Mouse (Mus musculus) spleen, postnatal 36 days (tissue): ENCODE data around the gene Epx.
"Not testable (repeated sequence)": the region's sequence is repeated elsewhere in the genome, so short reads cannot be mapped to it uniquely, and the experiment has no call there.

Source experiments
- DNase-seq, 2 experiments: peaks; one replicate each; pipeline ENCODE4 v3.0.0; 2022; ENCODE audit warnings: low spot score in 2 of 2, mixed read lengths in 1 of 2

Gene Epx

DNA sequence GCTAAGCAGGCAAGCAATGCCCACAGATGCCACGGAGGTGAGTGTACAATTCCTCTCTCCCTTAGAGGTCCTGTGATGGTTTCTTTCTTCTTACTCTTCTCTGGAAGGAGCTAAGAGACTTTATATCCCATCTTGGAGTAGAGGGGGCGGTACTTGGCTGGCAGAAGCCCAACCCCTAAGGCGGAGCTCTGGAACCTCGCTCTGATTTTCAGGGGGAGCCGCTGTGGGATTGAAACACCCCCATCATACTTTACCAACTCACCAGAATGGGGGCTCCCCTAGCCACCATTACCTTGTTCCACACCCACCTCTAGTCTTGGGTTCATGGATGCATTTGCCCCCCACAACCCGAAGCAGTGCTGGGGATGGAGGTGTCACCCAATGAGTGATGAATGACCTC, at the start of gene Epx:
Gene Epx (minus strand): TSS at position 101 of the 400 bp plus-strand sequence.
- DNase-seq: no peak

- no peak for DNase-seq
These were observed 45.6 kb upstream of the Epx start, which contains the start of gene Olfr464 for GRCm38 (mm10) chr11:87920966-87921365. Gene Olfr464 (minus strand): TSS chr11:87920967.

GRCm38 (mm10) chr11:87920301-87920700, 45.0 kb upstream of the Epx start:
- DNase-seq: no peak

GRCm38 (mm10) chr11:87916005-87916404, 40.7 kb upstream of the Epx start:
- no peak for DNase-seq

- no peak for DNase-seq
These were observed 29.0 kb upstream of the Epx start for GRCm38 (mm10) chr11:87904331-87904730.

DNA sequence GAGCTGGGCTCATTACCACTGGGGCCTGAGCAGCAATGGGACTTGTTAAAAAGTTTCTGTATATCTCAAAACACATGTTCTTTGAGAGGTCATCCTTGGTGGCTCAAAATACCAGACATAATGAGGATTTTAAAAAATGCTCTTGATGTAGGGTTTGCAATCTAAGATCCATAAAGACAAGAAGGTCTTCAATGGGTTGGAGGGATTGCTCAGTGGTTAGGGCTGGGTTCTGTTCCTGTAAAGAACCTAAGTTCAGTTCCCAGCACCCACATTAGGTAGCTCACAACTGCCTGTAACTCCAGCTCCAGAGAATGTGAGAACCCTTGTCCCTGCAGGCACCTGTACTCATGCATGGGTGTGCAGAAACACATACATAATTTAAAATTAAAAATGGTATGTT, 22.0 kb upstream of the Epx start, which contains the start of gene Olfr463:
Gene Olfr463 (minus strand): TSS at position 101 of the 400 bp plus-strand sequence.
- no peak for DNase-seq

- no peak for DNase-seq
These were observed 16.8 kb upstream of the Epx start, which contains the start of gene Olfr462 for GRCm38 (mm10) chr11:87892168-87892567. Gene Olfr462 (minus strand): TSS chr11:87892268.

DNA sequence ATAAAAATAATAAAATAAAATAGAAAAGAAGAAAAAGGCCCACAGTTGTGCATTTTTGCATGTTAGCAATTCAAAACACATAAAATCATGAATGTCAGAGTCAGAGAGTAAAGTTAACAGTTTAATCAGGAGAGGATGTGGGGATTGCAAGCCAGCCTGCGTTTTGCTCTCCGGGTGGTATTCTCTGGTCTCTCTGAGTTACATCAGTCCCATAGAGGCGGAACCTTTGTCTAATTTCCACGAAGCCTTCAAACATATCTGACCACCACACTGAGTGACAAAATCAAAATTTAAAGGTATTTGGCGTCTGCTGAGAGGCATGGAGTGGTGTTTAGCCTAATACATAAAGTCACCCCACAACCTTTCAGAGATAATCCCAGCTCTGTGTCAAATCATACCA, 9.5 kb upstream of the Epx start:
- DNase-seq: no peak

DNA sequence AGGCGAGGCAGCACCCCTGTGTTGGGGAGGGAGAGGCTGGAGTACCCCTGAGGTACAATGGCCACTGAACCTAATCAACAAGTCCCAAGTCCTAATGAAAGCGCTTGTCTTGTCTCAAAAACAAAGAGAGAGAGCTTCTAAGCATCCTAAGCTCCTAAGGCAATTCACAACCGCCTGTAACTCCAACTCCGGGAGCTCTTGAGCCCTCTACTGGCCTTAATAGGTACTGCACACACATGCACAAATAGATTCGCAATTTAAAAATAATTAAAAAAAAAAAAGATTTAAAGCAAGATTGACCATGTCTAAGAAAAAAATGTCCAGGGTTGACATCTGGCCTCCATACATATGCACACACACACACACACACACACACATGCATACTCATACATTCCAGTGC, 8.2 kb upstream of the Epx start:
- no peak for DNase-seq

DNA sequence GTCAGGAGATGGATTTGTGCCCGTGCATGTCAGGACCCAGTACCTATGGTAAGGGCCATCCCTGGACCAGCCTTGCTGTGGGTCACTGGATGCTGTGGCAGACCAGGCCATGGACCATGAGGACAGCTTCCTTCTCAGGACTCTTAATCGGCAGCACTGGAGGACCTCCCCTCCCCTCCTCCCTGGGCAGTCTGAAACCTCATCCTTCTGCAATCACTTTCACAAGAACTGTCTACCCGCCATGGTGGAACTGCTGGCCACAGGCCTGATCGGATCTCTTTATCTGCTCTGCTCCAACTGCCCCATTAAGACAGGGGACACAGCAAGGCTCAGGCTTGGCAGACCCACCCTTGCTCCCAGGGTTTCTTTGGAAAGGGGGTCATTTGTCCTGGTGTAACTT, 6.4 kb upstream of the Epx start:
- DNase-seq: no peak

GRCm38 (mm10) chr11:87879826-87880225, 4.5 kb upstream of the Epx start:
- no peak for DNase-seq

GRCm38 (mm10) chr11:87871766-87872165, 3.6 kb downstream of the Epx start:
- DNase-seq: no peak

GRCm38 (mm10) chr11:87870096-87870495, 5.2 kb downstream of the Epx start:
- no peak for DNase-seq

GRCm38 (mm10) chr11:87866891-87867290, 8.4 kb downstream of the Epx start:
- DNase-seq: not testable (repeated sequence)

DNA sequence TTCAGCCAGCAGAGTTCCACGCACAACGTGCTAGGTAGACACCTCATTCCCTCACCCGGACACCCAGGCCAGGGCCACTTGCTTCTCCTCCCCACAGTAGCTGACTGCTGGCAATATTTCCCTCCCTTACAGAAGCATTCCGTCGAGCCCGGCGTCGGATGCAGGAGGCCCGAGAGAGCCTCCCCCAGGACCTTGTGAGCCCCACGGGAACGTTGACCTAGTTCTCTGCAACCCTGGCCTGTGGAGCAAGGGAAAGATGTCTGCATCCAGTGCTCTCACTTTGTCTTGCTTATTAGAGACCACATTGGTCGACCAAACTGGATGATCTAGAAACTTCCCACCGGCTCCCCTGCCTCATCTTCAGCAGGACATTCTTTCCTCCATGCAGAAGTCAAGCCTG, 12.5 kb downstream of the Epx start:
- DNase-seq: no peak

DNA sequence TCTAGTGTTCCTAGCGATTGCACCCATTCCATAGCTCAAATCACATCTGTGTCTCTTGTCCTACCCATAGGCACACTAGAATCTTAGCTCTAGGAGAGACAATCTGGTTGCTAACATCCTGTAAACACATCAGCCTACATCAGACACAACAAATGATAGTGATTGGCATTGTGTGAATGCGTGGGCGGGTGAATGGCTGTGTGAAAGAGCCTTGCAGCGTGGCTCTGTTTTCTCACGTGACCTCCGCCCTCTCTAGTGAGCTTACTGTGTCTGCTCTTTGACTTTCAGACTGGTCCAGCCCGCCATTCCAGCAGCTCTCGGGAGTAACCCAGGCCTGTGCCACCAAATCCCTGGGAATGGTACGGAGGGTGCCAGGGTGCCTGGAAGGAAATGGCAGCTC, 14.9 kb downstream of the Epx start:
- DNase-seq: no peak

GRCm38 (mm10) chr11:87859273-87859672, 16.1 kb downstream of the Epx start:
- DNase-seq: no peak

DNA sequence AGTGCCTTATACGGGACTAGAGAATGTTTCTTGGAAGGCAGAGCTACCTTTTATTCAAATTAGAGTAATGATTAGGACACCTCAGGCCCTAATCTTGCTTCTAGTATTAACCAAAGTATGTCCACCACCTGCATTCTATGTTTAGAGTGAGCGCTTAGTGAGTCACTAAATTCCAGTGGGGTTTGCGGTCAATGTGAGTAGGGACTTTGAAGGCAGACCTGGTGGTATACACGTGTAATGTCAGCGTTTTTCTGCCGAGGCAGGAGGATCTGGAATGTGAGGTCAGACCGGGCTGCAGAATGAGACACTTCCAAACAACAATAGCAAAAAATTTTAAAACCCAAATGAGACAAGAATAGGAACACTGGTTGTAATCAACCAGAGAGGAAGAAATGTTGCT, 20.8 kb downstream of the Epx start:
- DNase-seq: no peak

GRCm38 (mm10) chr11:87853597-87853954, 21.8 kb downstream of the Epx start:
- DNase-seq: no peak

DNA sequence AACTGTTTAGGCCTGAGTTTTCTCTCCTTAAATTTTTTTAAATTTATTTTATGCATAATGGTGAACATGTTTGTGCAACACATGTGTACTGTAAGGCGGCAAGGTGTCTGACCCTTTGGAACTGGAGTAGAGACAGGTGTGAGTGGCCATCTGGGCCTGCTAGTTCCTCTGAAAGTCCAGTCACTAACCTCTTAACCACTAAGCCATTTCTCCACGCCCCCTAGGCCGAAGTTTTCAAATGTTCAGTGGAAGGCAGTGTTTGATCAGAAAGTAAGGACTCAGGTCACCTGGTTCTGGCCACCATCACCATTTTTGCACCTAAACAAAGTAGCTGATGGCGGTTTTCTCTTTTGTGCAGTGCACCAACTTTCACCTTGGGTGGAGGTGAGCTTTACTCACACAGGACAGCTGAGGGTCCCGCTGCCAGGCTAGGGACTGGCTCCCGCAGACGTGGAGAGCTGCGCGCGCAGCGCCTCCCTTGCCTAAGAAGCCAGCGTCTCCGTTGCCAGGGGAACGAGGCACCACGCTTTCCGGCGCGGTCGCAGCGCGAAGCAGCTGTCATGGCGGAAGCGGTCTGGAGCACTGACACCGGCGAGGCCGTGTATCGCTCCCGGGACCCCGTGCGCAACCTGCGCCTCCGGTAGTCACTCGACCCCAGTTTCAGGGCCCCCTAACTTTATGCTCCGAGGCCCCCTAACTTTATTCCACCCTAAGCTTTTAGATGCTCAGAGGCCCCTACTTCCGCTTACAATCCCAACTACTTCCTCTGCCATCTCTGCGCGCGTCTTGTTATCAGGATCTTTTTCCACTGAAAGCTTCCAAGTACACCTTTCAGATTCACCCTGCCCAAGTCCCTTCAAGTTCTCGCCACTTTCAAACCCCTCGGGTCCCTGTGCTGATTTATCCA, 22.4 kb downstream of the Epx start, which contains the start of gene Mks1:
Gene Mks1 (plus strand): TSS at position 526 of the 907 bp plus-strand sequence.
- peak; percentile 85 for DNase-seq

GRCm38 (mm10) chr11:87847884-87848283, 27.5 kb downstream of the Epx start:
- DNase-seq: no peak

GRCm38 (mm10) chr11:87846968-87847600, 28.3 kb downstream of the Epx start:
- DNase-seq: no peak

DNA sequence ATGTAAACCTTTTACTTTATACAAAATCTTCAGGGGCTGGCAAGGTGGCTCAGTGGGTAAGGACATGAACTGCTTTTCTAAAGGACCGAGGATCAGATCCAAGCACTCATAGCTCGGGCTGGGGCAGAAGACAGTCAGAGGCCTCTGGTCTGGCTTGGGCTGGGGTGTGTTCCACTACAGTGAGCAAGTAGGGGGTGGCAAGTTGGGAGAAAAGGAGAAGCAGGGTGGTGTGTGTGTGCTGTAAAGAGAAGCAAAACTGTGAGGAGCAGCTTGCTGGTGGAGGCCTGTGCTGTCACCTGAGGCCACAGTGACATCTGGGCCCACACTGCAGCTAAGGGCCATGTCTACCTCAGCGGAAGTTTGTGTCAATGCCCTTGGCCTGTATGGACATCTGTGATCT, 33.9 kb downstream of the Epx start:
- DNase-seq: no peak
